Mouse (Mus musculus) stomach, embryonic 14.5 days (tissue): ENCODE data around the gene Tmem9b. TPM values are rescaled to one million over a fixed set of nuclear protein-coding genes. Genes with fewer than 3 reads are reported as not detected.

Experiments used
- ATAC-seq: fragments of 200-750 bp; cut with Nextera tagmentation; 2 replicates; pipeline ENCODE4 v1.8.0; 2017; ENCODE audit warnings: low read depth, moderate TSS enrichment; ENCODE audit not compliant: insufficient number of reproducible peaks, insufficient read depth, low FRiP score
- H3K27ac ChIP-seq: fragments of 300-500 bp; sonication (generic); 2 replicates; pipeline ENCODE4 v1.5.1; 2014; ENCODE audit warnings: mild to moderate bottlenecking, low read length, moderate library complexity, mixed read lengths
- H3K27me3 ChIP-seq: fragments of 300-500 bp; sonication (generic); 2 replicates; pipeline ENCODE4 v1.6.1; 2014; ENCODE audit warnings: low read length, control low read depth, mixed read lengths; ENCODE audit not compliant: control insufficient read depth, insufficient read depth
- H3K36me3 ChIP-seq: fragments of 300-500 bp; sonication (generic); 2 replicates; pipeline ENCODE4 v1.6.1; 2014; ENCODE audit warnings: mild to moderate bottlenecking, control low read depth, low read length, moderate library complexity, mixed read lengths; ENCODE audit not compliant: control insufficient read depth, insufficient read depth
- H3K4me1 ChIP-seq: fragments of 300-500 bp; sonication (generic); 2 replicates; pipeline ENCODE4 v1.6.1; 2014; ENCODE audit warnings: low read length, control low read depth, mixed read lengths; ENCODE audit not compliant: control insufficient read depth, insufficient read depth
- H3K4me2 ChIP-seq: fragments of 300-500 bp; sonication (generic); replicated peaks from 2 replicates; pipeline ENCODE4 v1.6.1; 2014; ENCODE audit warnings: low read depth, low read length, control low read depth
- H3K4me3 ChIP-seq: fragments of 300-500 bp; sonication (generic); 2 replicates; pipeline ENCODE4 v1.5.1; 2014; ENCODE audit warnings: low read depth, low read length, control low read depth
- H3K9ac ChIP-seq: fragments of 300-500 bp; sonication (generic); replicated peaks from 2 replicates; pipeline ENCODE4 v1.6.1; 2014; ENCODE audit warnings: low read depth, mild to moderate bottlenecking, control low read depth, low read length, moderate library complexity, mixed read lengths
- H3K9me3 ChIP-seq: fragments of 300-500 bp; sonication (generic); 2 replicates; pipeline ENCODE4 v1.6.1; 2016; ENCODE audit warnings: low read depth, low read length, control low read depth; ENCODE audit not compliant: control insufficient read depth
- WGBS: fragments of 180-500 bp; shearing (Covaris S2); extraction: QIAGEN DNeasy Blood & Tissue Kit; methylation state at CpG from one replicate; pipeline ENCODE4 v1.1.7; 2014; 5-methylcytosine and 5-hydroxymethylcytosine counted together
- polyA plus RNA-seq: library from polyadenylated mRNA; unstranded; fragments of >200 nt; fragmentation: Nextera tagmentation; extraction: Ambion mirVana; gene quantifications from 2 replicates; pipeline ENCODE4 v1.2.1, GENCODE M21; 2014

The Tmem9b gene
- polyA plus RNA-seq, 1 experiment from 2014 or later: 58.8 TPM

DNA sequence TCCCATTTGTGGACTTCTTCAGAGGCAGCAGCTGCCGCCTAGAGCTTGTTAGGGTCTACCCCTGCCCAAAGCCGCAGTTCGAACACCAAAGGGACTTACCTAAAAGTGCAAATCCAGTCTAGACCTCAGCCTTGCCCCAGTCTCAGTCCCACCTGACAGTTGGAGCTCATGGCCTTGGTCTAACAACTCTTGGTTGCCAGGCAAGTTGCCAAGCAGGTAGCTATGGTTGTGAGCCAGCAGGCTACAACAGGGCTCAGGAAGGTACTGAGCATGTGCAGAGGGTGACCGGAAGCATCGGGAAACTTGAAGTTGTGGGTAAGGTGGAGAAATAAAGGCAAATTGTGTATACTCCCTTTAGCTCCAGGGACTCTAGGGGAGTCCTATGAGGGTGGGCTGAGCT, 29.0 kb downstream of the Tmem9b start, which contains the start of gene BC051019:
Gene BC051019, minus strand, starts transcription at position 154 of the 400 bp plus-strand sequence.
- Histone ChIP-seq H3K27ac (no peak within 1 kb of the TSS), H3K9ac (no peak within 1 kb of the TSS), H3K36me3 (no peaks in the 10 kb centered on the region), H3K4me1 (no peaks in the 10 kb centered on the region), H3K9me3 (no peaks in the 10 kb centered on the region), H3K4me3 (no peak within 1 kb of the TSS), H3K4me2 (no peak within 1 kb of the TSS), H3K27me3 (no peaks in the 10 kb centered on the region)
- 90% methylated on average over 5 of the region's 5 CpGs for WGBS
- ATAC-seq: no peak

- Histone ChIP-seq H3K9ac (no peak overlapping the region), H3K27me3 (no peaks in the 10 kb centered on the region), H3K36me3 (no peaks in the 10 kb centered on the region), H3K9me3 (no peaks in the 10 kb centered on the region), H3K4me3 (no peak overlapping the region), H3K4me1 (no peaks in the 10 kb centered on the region), H3K4me2 (no peak overlapping the region), H3K27ac (no peak overlapping the region)
- 0 out of 2 replicates have a peak, but pooled peaks have one; percentile 40 for ATAC-seq
- 86% methylated on average over 8 of the region's 8 CpGs for WGBS
These were observed 29.6 kb downstream of the Tmem9b start for GRCm38 (mm10) chr7:109723114-109723513.

DNA sequence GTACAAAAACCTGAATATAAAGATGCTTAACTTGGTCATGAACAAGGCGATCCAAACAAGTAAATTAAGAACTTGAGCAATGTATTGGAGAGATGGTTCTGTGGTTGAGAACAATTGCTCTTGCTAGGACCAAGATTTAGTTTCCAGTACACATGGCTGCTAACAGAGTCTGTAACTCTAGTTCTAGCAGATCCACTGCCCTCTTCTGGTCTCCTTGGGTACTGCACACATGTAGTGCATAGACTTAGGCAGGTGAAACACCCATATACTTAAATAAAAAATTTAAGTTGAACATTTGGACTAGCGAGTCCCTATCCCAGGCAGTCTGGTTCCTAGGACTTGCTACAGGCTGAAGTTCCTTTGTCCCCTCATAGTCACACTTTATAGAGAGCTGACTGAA, 30.1 kb downstream of the Tmem9b start:
- H3K9me3 ChIP-seq: no peaks in the 10 kb centered on the region
- no peak overlapping the region for H3K27ac ChIP-seq
- H3K4me1 ChIP-seq: no peaks in the 10 kb centered on the region
- no peak overlapping the region for H3K4me3 ChIP-seq
- H3K36me3 ChIP-seq: no peaks in the 10 kb centered on the region
- WGBS: 94% methylated on average over 2 of the region's 2 CpGs
- H3K27me3 ChIP-seq: no peaks in the 10 kb centered on the region
- H3K9ac ChIP-seq: no peak overlapping the region
- no peak overlapping the region for H3K4me2 ChIP-seq
- ATAC-seq: no peak

DNA sequence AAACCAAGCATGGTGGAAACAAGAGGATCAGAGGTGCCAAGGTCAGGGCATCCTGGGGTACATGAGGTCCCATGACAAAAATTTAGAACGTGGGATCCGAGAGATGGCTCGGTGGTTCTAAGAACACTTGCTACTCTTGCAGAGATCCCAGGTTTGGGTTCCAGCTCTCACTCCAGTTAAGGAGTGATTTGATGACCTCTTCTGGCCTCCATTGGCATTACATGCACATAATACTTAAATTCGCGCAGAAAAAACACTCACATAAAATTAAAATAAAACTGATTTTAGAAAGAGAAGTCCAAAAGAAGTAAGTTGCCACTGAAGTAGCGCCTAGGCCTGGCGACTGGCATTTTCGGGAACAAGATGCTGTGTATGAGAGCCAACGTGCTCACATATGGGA, 33.4 kb downstream of the Tmem9b start:
- Histone ChIP-seq H3K4me2 (no peak overlapping the region), H3K27ac (no peak overlapping the region), H3K9ac (no peak overlapping the region), H3K4me3 (no peak overlapping the region), H3K9me3 (no peaks in the 10 kb centered on the region), H3K4me1 (no peaks in the 10 kb centered on the region), H3K36me3 (no peaks in the 10 kb centered on the region), H3K27me3 (no peaks in the 10 kb centered on the region)
- ATAC-seq: no peak
- WGBS: 60% methylated on average over 9 of the region's 9 CpGs

DNA sequence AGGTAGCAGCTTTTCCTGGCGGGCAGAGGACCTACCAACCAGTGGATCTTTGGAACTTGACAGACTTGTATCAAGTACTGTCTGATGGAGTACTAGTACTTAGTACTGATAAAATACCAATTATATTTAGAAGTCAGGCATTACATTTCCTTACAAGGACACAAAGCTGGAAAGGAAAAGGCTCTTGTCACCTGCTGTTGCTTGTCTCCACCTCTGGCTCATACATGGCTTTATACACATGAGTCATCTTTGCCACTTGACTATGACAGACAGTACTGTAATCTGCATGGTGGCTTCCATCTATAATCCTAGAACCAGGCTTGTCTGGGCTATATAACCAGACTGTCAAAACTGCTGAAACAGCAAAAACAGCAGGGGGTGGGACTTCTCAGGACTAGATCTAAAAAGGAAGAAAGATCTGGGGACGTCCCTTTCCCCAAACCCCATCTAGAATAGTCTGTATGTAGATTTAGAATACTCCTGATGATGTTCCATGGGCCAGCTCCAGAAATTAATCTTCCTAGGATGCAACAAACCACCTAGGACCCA, 39.2 kb downstream of the Tmem9b start:
- Histone ChIP-seq H3K27ac (no peak overlapping the region), H3K27me3 (no peaks in the 10 kb centered on the region), H3K4me3 (no peak overlapping the region), H3K4me1 (peaks cover 3% of the 10 kb centered on the region; the same call in 1 of the 2 replicates), H3K9me3 (no peaks in the 10 kb centered on the region), H3K36me3 (no peaks in the 10 kb centered on the region; the same call in 1 of the 2 replicates), H3K4me2 (no peak overlapping the region), H3K9ac (no peak overlapping the region)
- no peak for ATAC-seq
- WGBS: 85% methylated on average over 2 of the region's 2 CpGs

- WGBS: 90% methylated on average over 7 of the region's 7 CpGs
- Histone ChIP-seq H3K4me3 (no peak overlapping the region), H3K36me3 (no peaks in the 10 kb centered on the region; the same call in 1 of the 2 replicates), H3K9me3 (no peaks in the 10 kb centered on the region), H3K27ac (no peak overlapping the region), H3K27me3 (no peaks in the 10 kb centered on the region), H3K9ac (no peak overlapping the region), H3K4me1 (peaks cover 3% of the 10 kb centered on the region; the same call in 1 of the 2 replicates), H3K4me2 (no peak overlapping the region)
- ATAC-seq: no peak
These were observed 40.5 kb downstream of the Tmem9b start for GRCm38 (mm10) chr7:109712198-109712597.

GRCm38 (mm10) chr7:109710069-109710468, 42.6 kb downstream of the Tmem9b start:
- WGBS: 46% methylated on average over 1 of the region's 1 CpGs
- Histone ChIP-seq H3K9ac (no peak overlapping the region), H3K27ac (no peak overlapping the region), H3K27me3 (no peaks in the 10 kb centered on the region), H3K9me3 (no peaks in the 10 kb centered on the region), H3K4me3 (no peak overlapping the region), H3K4me1 (peaks cover 3% of the 10 kb centered on the region; the same call in 1 of the 2 replicates), H3K36me3 (no peaks in the 10 kb centered on the region; the same call in 1 of the 2 replicates), H3K4me2 (no peak overlapping the region)
- no peak for ATAC-seq

DNA sequence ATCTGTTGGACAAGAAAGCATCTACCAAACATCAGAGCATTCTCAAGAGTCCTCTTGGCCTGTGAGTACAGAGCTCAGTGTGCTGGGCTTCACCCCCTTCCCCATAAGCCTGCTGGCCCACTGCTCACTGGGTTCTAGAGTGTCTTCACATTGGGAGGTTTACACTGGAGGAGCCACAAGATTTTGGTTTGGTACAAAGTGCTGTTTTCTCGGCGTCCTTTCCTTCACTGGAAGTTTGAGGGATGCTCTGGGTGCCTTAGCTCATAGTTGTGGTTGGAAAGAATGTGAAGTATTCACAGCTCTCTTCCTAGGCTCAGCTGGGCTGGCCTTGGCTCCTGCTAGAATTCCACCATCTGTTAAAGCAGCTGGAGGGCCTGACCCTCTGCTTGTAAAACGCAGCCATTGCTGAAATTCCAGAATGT, 43.7 kb downstream of the Tmem9b start:
- no peaks in the 10 kb centered on the region for H3K27me3 ChIP-seq
- no peak overlapping the region for H3K4me2 ChIP-seq
- H3K9ac ChIP-seq: no peak overlapping the region
- peak overlapping the region; percentile 30; the same call in 1 of the 2 replicates for H3K27ac ChIP-seq
- peaks cover 3% of the 10 kb centered on the region; the same call in 1 of the 2 replicates for H3K4me1 ChIP-seq
- no peaks in the 10 kb centered on the region; the same call in 1 of the 2 replicates for H3K36me3 ChIP-seq
- no peak overlapping the region for H3K4me3 ChIP-seq
- no peaks in the 10 kb centered on the region for H3K9me3 ChIP-seq
- 42% methylated on average over 3 of the region's 3 CpGs for WGBS
- ATAC-seq: no peak
